Mouse (Mus musculus): Measurements from ENCODE around the gene Susd6.

Susd6 gene

GRCm38 (mm10) chr12:80923602-80924001 lies 133.3 kb downstream of the Susd6 start:
- peak; percentile 51 for DNase-seq (ENCODE audit: extremely low read depth, low read depth, low spot score)

GRCm38 (mm10) chr12:80924205-80924604 lies 133.9 kb downstream of the Susd6 start:
- peak; percentile 72 for DNase-seq (ENCODE audit: extremely low read depth, low read depth, low spot score)

GRCm38 (mm10) chr12:80925919-80926318 lies 135.6 kb downstream of the Susd6 start:
- DNase-seq (ENCODE audit: extremely low read depth, low read depth, low spot score) = no peak

GRCm38 (mm10) chr12:80926550-80926949 lies 136.2 kb downstream of the Susd6 start:
- DNase-seq (ENCODE audit: extremely low read depth, low read depth, low spot score) = no peak

- no peak for DNase-seq (ENCODE audit: extremely low read depth, low read depth, low spot score)
Observed at GRCm38 (mm10) chr12:80927518-80927917, 137.2 kb downstream of the Susd6 start.

GRCm38 (mm10) chr12:80928881-80929280 lies 138.6 kb downstream of the Susd6 start:
- DNase-seq (ENCODE audit: extremely low read depth, low read depth, low spot score) = no peak

- DNase-seq (ENCODE audit: extremely low read depth, low read depth, low spot score) = peak; percentile 77
Observed at GRCm38 (mm10) chr12:80930141-80930540, 139.8 kb downstream of the Susd6 start.

All from fat pad, adult 2 months (tissue).